Mouse (Mus musculus): ENCODE measurements around the gene Kif1a. TPM values are rescaled to one million over a fixed set of nuclear protein-coding genes. Genes with fewer than 3 reads are reported as not detected.

Gene Kif1a
- 4.7 and 5.3 TPM in 2 replicates for polyA plus RNA-seq (2012; rRNA removed)

DNA sequence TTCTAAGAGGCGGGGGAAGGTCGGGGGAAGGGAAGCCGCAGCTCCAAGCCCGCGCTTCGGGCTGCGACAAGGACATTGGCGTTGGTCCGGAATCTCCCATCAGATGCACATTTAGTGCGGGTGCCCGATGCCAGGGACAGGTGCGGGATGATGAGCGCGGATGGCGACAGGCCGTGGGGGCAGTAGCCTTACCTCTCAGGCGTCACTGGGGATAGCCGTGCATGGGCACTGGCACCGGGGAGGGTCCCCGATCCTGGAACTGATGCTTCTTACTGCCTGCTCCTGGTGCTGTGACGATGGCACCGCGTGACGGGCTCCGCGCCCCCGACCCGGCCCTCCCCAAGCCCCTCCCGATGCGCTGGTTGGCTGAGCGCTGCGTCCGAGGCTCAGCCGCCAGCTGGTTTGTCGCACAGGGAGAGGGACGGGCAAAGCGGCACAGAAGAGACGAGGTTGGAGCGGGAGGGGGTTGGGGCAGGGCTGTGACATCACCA, at the start of gene Kif1a:
Gene Kif1a (minus strand): TSS at position 381 of the 491 bp plus-strand sequence.

GRCm38 (mm10) chr1:93135036-93135526, 33.3 kb upstream of the Kif1a start, which contains the start of gene Agxt:
Gene Agxt, plus strand, starts transcription at chr1:93135240.

DNA sequence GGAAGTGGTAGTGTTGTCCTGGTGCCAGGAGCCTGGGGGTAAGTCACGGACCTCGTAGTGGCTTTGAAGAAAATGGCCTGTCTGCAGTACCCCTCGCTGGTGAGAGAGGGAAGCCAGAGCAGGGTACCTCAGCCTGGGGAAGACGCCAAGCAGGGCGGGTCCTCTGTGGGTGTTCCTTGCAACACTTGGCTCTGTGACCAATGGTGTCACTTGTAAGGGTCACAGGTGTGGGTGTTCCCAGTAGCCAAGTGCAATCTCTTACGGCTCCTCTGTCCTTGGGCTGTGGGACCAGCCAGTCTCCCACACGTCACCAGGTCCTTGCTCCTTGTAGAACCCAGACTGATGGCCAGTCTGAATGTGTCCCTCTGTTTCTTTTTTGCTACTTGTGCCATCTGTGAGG, 95.7 kb downstream of the Kif1a start, which contains the start of gene Aqp12:
Gene Aqp12 (plus strand): TSS at position 274 of the 400 bp plus-strand sequence.

Other genes starting within 250 kb of the Kif1a start
- 0.03 and 0.07 TPM in 2 replicates for gene Ankmy1, start 199.0 kb downstream of the Kif1a start, polyA plus RNA-seq (2012; rRNA removed)
- gene Dusp28, start 195.0 kb downstream of the Kif1a start, polyA plus RNA-seq (2012; rRNA removed) = 33.7 and 37.0 TPM in 2 replicates
- gene Rnpepl1, start 191.2 kb downstream of the Kif1a start, polyA plus RNA-seq (2012; rRNA removed) = 269 and 305 TPM in 2 replicates
- gene Capn10, start 167.6 kb downstream of the Kif1a start, polyA plus RNA-seq (2012; rRNA removed) = 30.4 and 35.9 TPM in 2 replicates
- gene Gpr35, start 151.1 kb downstream of the Kif1a start, polyA plus RNA-seq (2012; rRNA removed) = 44.9 and 48.2 TPM in 2 replicates
- 1.1 and 13.3 TPM in 2 replicates for gene Aqp12, start 95.6 kb downstream of the Kif1a start, polyA plus RNA-seq (2012; rRNA removed)
- not detected in 2 replicates for gene Agxt, start 33.3 kb upstream of the Kif1a start, polyA plus RNA-seq (2012; rRNA removed)
- 13.3 and 13.8 TPM in 2 replicates for gene 2310007B03Rik, start 59.0 kb upstream of the Kif1a start, polyA plus RNA-seq (2012; rRNA removed)
- 0.03 and 0.06 TPM in 2 replicates for gene Crocc2, start 66.8 kb upstream of the Kif1a start, polyA plus RNA-seq (2012; rRNA removed)
- 10.9 and 14.3 TPM in 2 replicates for gene Sned1, start 133.9 kb upstream of the Kif1a start, polyA plus RNA-seq (2012; rRNA removed)
- 4.5 and 4.8 TPM in 2 replicates for gene Mterf4, start 204.0 kb upstream of the Kif1a start, polyA plus RNA-seq (2012; rRNA removed)
- 2.5 and 3.0 TPM in 2 replicates for gene Ppp1r7, start 240.9 kb upstream of the Kif1a start, polyA plus RNA-seq (2012; rRNA removed)
- gene Pask, start 241.5 kb upstream of the Kif1a start, polyA plus RNA-seq (2012; rRNA removed) = 1.9 and 2.6 TPM in 2 replicates